Mouse (Mus musculus) Muller cell, postnatal 12 days (primary cell): ENCODE data around the gene Cep164.

ENCODE experiments used
- DNase-seq: peaks from one replicate; pipeline ENCODE4 v3.0.0-alpha.2; 2015; ENCODE audit errors: inconsistent ontology term

The Cep164 gene

GRCm38 (mm10) chr9:45838434-45839138, 10.1 kb upstream of the Cep164 start, which contains the start of gene Bace1:
TSS of gene Bace1 (plus strand) at chr9:45838580.
- peak; percentile 71 for DNase-seq

GRCm38 (mm10) chr9:45838069-45838433, 9.6 kb upstream of the Cep164 start:
- no peak for DNase-seq

GRCm38 (mm10) chr9:45833461-45833860, 5.0 kb upstream of the Cep164 start:
- DNase-seq = no peak

GRCm38 (mm10) chr9:45832898-45833297, 4.4 kb upstream of the Cep164 start:
- DNase-seq = no peak

GRCm38 (mm10) chr9:45829107-45829506, 616 bp upstream of the Cep164 start:
- peak; percentile 73 for DNase-seq

- peak; percentile 34 for DNase-seq
Measured at GRCm38 (mm10) chr9:45827663-45828290, 714 bp downstream of the Cep164 start.

GRCm38 (mm10) chr9:45818406-45819011, 10.0 kb downstream of the Cep164 start:
- no peak for DNase-seq

GRCm38 (mm10) chr9:45815525-45815924, 13.0 kb downstream of the Cep164 start:
- DNase-seq = no peak

- DNase-seq = no peak
Measured at GRCm38 (mm10) chr9:45815113-45815512, 13.4 kb downstream of the Cep164 start.

GRCm38 (mm10) chr9:45811946-45812345, 16.5 kb downstream of the Cep164 start:
- DNase-seq = no peak

GRCm38 (mm10) chr9:45807761-45808160, 20.7 kb downstream of the Cep164 start:
- no peak for DNase-seq

- no peak for DNase-seq
Measured at GRCm38 (mm10) chr9:45807337-45807736, 21.2 kb downstream of the Cep164 start.

- DNase-seq = no peak
Measured at GRCm38 (mm10) chr9:45806847-45807246, 21.6 kb downstream of the Cep164 start.

GRCm38 (mm10) chr9:45803070-45803774, 25.3 kb downstream of the Cep164 start:
- no peak for DNase-seq

- no peak for DNase-seq
Measured at GRCm38 (mm10) chr9:45799402-45799801, 29.1 kb downstream of the Cep164 start.

- DNase-seq = peak; percentile 78
Measured at GRCm38 (mm10) chr9:45798467-45799164, 29.9 kb downstream of the Cep164 start.

- DNase-seq = no peak
Measured at GRCm38 (mm10) chr9:45797271-45797670, 31.2 kb downstream of the Cep164 start.

GRCm38 (mm10) chr9:45795722-45796121, 32.8 kb downstream of the Cep164 start:
- peak; percentile 49 for DNase-seq

GRCm38 (mm10) chr9:45793697-45794096, 34.8 kb downstream of the Cep164 start:
- no peak for DNase-seq

GRCm38 (mm10) chr9:45792235-45792634, 36.3 kb downstream of the Cep164 start:
- no peak for DNase-seq

GRCm38 (mm10) chr9:45791456-45792142, 36.9 kb downstream of the Cep164 start:
- DNase-seq = no peak
